Mouse (Mus musculus): ENCODE data around the gene Sgms1.

- no peak for TF ChIP-seq MYOG (IDR thresholded peaks at IDR 0.05; ENCODE audit: control insufficient read depth, extremely low read depth, insufficient read length)
- TF ChIP-seq CTCF (IDR thresholded peaks at IDR 0.05; ENCODE audit: control insufficient read depth, insufficient read depth, insufficient read length) = no peak
Observed at GRCm38 (mm10) chr19:32237685-32238084, 151.8 kb downstream of the Sgms1 start.

All from C2C12 (cell line).